Mouse (Mus musculus) liver, embryonic 14.5 days (tissue): ENCODE data around the gene Smyd3.

Experiments used
- CTCF ChIP-seq: IDR thresholded peaks from 2 replicates; pipeline ENCODE4 v1.5.1; 2016; ENCODE audit warnings: antibody characterized with exemption, low read depth, control low read depth
- EP300 ChIP-seq: IDR thresholded peaks from 2 replicates; pipeline ENCODE4 v1.6.1; 2016; ENCODE audit warnings: antibody characterized with exemption, low read depth

DNA sequence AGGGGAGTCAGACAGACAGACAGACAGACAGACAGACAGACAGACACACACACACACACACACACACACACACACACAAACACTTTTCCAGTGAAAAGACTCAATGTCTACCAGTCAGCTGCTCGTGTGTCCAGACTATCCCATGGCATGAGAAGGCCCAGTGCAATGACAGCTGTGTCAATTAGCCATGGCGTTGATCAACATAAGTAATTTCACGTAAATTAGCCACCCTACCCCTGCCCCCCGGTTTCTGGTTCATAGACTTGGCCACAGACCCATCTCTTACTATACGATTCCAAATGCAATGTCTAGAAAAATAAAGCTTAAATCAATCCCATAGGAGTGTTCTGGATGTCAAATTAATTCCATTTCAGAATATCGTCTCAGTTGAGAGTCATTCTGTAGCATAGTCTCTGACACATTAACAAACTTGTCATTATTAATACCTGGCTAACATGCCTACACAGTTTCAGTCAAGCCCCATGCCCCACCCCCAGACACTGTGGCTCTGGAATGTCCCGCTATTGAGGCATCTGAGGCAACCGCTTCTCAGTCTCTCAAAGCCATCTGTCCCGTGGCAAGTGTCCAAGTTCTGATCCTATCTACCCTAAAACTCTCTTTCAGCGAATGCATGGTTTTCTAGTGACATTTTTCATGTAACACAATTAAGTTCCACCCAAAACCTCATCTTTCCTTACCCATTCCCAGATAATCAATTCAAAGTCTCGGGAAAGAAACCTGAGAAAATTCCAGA lies 395.2 kb downstream of the Smyd3 start:
- no peak for TF ChIP-seq CTCF
- TF ChIP-seq EP300 = no peak
